Mouse (Mus musculus) E14TG2a.4 (cell line): ENCODE data around the gene Plin2.

Source experiments
- CTCF ChIP-seq: conservative IDR thresholded peaks from 2 replicates; pipeline ENCODE4 v1.5.1; 2014; ENCODE audit warnings: low read length
- NANOG ChIP-seq: IDR thresholded peaks from 2 replicates; pipeline ENCODE4 v1.6.1; 2014; ENCODE audit warnings: borderline replicate concordance, low read length, mixed read lengths

GRCm38 (mm10) chr4:86696890-86697289 is 27.0 kb upstream of the Plin2 start:
- TF ChIP-seq CTCF: peak; percentile 70
- no peak for TF ChIP-seq NANOG
